Mouse (Mus musculus): ENCODE data around the gene Fbxo40.

GRCm38 (mm10) chr16:36941895-36942294 lies 48.4 kb downstream of the Fbxo40 start:
- TF ChIP-seq CTCF (IDR thresholded peaks at IDR 0.05; ENCODE audit: borderline replicate concordance, extremely low read depth, insufficient read depth, insufficient read length) = no peak
- TF ChIP-seq POLR2A (IDR thresholded peaks at IDR 0.05; ENCODE audit: borderline replicate concordance, extremely low read depth, insufficient read depth, insufficient read length, poor library complexity, severe bottlenecking) = no peak
